1 mouse cellular context compared by ENCODE assay signal in the genomic region with DNA sequence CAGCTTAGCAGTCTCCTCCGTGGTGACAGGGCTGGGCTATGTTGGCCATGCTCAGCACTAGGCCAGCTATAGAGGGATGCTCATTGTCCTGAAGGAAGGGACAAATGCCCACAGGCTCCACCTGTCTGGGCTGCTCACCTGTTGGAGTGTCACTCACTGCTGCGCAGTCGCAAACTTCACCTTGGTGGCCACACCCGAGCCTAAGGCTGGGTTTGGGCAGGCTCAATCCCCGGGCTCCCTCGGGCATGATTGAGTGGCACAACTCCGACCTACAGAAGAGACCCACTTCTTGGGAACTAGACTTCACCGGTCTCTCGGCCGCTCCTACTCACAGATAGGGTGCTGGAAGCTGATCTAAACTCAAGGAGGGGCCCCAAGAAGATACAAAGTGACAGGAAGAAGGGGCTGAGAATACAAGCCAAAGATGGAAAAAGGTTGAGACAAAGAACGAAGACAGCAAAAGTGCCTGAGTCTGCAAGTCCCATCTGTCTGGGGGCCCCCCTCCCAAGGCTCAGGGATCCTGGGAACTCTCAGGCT.
TF ChIP-seq lines count a peak whose summit lies in the region.

No protein-coding gene starts in this region.

TF ChIP-seq in C2C12, 6 proteins besides CTCF, POLR2A, EP300 and RAD21 (continued from another document):
- no peak for TF ChIP-seq USF1 (IDR thresholded peaks at IDR 0.05; ENCODE audit: low read depth)
